ENCODE assay signal across 8 mouse cellular contexts in the genomic region with DNA sequence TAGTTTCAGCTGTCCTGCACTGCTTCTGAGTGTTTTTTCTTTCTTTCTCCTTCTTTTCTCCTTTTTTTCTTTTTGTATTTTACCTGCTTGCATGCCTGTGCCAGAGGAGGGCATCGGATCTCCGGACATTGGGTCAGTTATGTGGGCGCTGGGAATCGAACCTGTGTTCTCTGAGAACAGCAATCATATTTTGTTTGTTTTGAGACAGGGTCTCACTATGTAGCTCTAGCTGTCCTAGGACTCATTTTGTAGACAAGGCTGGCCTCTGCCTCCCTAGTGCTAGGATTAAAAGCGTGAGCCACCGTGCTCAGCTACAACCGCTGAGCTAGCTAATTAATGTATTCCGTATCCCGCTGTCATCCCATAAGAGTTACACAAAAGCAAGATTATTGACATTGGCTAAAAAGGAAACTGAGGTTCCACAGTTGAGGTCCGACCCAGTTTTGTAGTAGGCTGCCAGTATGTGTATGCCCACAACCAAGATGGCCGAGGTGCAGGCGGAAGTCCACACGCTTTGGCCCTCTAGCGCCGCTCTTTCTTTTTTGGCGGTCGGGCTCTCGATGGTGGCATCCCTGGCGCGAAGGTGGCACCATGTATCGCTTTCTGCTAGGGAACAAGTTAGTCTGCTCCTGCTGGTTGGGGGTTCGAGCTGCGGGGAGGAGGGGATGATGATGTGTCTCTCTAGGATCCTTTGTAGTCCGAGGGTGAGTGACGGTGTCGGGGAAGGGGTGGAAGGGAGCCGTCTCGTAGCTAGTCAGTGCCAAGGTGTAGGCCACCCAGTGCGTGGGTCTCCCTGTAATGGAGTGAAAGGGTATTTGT. TPM values are rescaled to one million over a fixed set of nuclear protein-coding genes. Genes with fewer than 3 reads are reported as not detected.
DNase-seq lines count a peak whose midpoint lies in the region; ATAC-seq and TF ChIP-seq lines count a peak whose summit lies in the region.

No protein-coding gene starts in this region.

- intact Hi-C loops in left cerebral cortex, postnatal 36 days (cut with DNase I) = loop anchor here (1.0 to 5.0 kb wide), 2 partner anchors 23 to 38 kb away; a partner anchor contains a TSS

- H3K36me3 ChIP-seq in embryonic facial prominence, embryonic 10.5 days (replicated peaks) = peaks cover 32% of the 10 kb centered on the region
- H3K36me3 ChIP-seq in intestine, postnatal 0 days (ENCODE audit: control insufficient read depth, insufficient read depth) = no peaks in the 10 kb centered on the region

- no peaks in the 10 kb centered on the region for H3K27me3 ChIP-seq in embryonic facial prominence, embryonic 10.5 days (replicated peaks; ENCODE audit: low read depth, poor library complexity, severe bottlenecking)
- H3K27me3 ChIP-seq in intestine, postnatal 0 days (replicated peaks; ENCODE audit: control insufficient read depth, insufficient read depth, low read length) = no peaks in the 10 kb centered on the region

- peak; percentile 87 for DNase-seq in adrenal gland, postnatal 10 days
- DNase-seq in embryonic facial prominence, embryonic 10.5 days (ENCODE audit: low spot score) = peak; percentile 84
- DNase-seq in left cerebral cortex, postnatal 36 days (ENCODE audit: low spot score in 2 of 2) = peak; percentile 83
- DNase-seq in mesoderm, embryonic 11.5 days (ENCODE audit: low read depth, low spot score) = peak; percentile 69
- DNase-seq in right cerebral cortex, postnatal 25 days = peak; percentile 84
- DNase-seq in urinary bladder, postnatal 25 days (ENCODE audit: low spot score) = peak; percentile 67

- peak; percentile 11 for ATAC-seq in granulocyte monocyte progenitor cell, adult 5-6 weeks (replicated peaks; ENCODE audit: poor library complexity, severe bottlenecking)
- peak; percentile 11; the same call in 1 of the 2 replicates for ATAC-seq in intestine, postnatal 0 days

- peaks cover 32% of the 10 kb centered on the region for H3K4me1 ChIP-seq in embryonic facial prominence, embryonic 10.5 days
- 0 out of 2 replicates have a peak, but pooled peaks cover 2% of the 10 kb centered on the region for H3K4me1 ChIP-seq in intestine, postnatal 0 days (replicated peaks; ENCODE audit: control insufficient read depth, insufficient read depth, low read length)

- WGBS in embryonic facial prominence, embryonic 10.5 days = under 1% methylated on average over 29 of the region's 29 CpGs
- WGBS in intestine, postnatal 0 days = under 1% methylated on average over 29 of the region's 29 CpGs

- H3K9ac ChIP-seq in intestine, postnatal 0 days (ENCODE audit: low read depth, low read length) = peak overlapping the region; percentile 71

- peak overlapping the region; percentile 99 for H3K4me3 ChIP-seq in embryonic facial prominence, embryonic 10.5 days
- peak overlapping the region; percentile 84 for H3K4me3 ChIP-seq in intestine, postnatal 0 days (ENCODE audit: low read depth, low read length)

- TF ChIP-seq CTCF in intestine, postnatal 0 days (IDR thresholded peaks at IDR 0.05; ENCODE audit: low read depth) = peak; percentile 78

- no peaks in the 10 kb centered on the region for H3K9me3 ChIP-seq in embryonic facial prominence, embryonic 10.5 days
- no peaks in the 10 kb centered on the region for H3K9me3 ChIP-seq in intestine, postnatal 0 days (ENCODE audit: control insufficient read depth)

- H3K27ac ChIP-seq in embryonic facial prominence, embryonic 10.5 days (replicated peaks) = peak overlapping the region; percentile 96
- H3K27ac ChIP-seq in intestine, postnatal 0 days (ENCODE audit: low read depth, low read length) = peak overlapping the region; percentile 86

- H3K4me2 ChIP-seq in intestine, postnatal 0 days (replicated peaks; ENCODE audit: low read depth) = peak overlapping the region; percentile 84

RNA-seq across cellular contexts. Expression of a gene that starts 2.1 kb away (rescaled TPM):
- total RNA-seq in adrenal gland, postnatal 10 days (2021) = 10 to 100 TPM; 33.3 to 63.4 TPM
- polyA plus RNA-seq in embryonic facial prominence, embryonic 10.5 days (2016; fragmentation: Nextera tagmentation; extraction: Ambion mirVana) = 140 and 148 TPM in 2 replicates
- 33.3 and 44.1 TPM in 2 replicates for total RNA-seq in granulocyte monocyte progenitor cell, adult 5-6 weeks (2014; fragmentation: Nextera tagmentation)
- 40.7 and 47.6 TPM in 2 replicates for total RNA-seq in granulocyte monocyte progenitor cell, adult 5-6 weeks (2017)
- polyA plus RNA-seq in intestine, postnatal 0 days (2015; fragmentation: Nextera tagmentation; extraction: Ambion mirVana) = 77.3 and 79.4 TPM in 2 replicates
- 10 to 100 TPM in 1 of 2 experiments, 1 to 10 TPM in 1; 5.6 to 27.6 TPM for total RNA-seq in left cerebral cortex, postnatal 36 days (2021)

RNA-seq across cellular contexts. Expression of a gene that starts 21.3 kb away (rescaled TPM):
- total RNA-seq in adrenal gland, postnatal 10 days (2021) = 10 to 100 TPM; 63.4 to 82.8 TPM
- 69.1 and 71.2 TPM in 2 replicates for polyA plus RNA-seq in embryonic facial prominence, embryonic 10.5 days (2016; fragmentation: Nextera tagmentation; extraction: Ambion mirVana)
- 76.9 and 123 TPM in 2 replicates for total RNA-seq in granulocyte monocyte progenitor cell, adult 5-6 weeks (2014; fragmentation: Nextera tagmentation)
- total RNA-seq in granulocyte monocyte progenitor cell, adult 5-6 weeks (2017) = 73.8 and 95.9 TPM in 2 replicates
- polyA plus RNA-seq in intestine, postnatal 0 days (2015; fragmentation: Nextera tagmentation; extraction: Ambion mirVana) = 22.3 and 23.7 TPM in 2 replicates
- 100 to 1,000 TPM in 1 of 2 experiments, 10 to 100 TPM in 1; 84.5 to 124 TPM for total RNA-seq in left cerebral cortex, postnatal 36 days (2021)

RNA-seq across cellular contexts. Expression of a gene that starts 22.9 kb away (rescaled TPM):
- 10 to 100 TPM; 59.1 to 62.9 TPM for total RNA-seq in adrenal gland, postnatal 10 days (2021)
- 30.4 and 30.8 TPM in 2 replicates for polyA plus RNA-seq in embryonic facial prominence, embryonic 10.5 days (2016; fragmentation: Nextera tagmentation; extraction: Ambion mirVana)
- 92.9 and 98.1 TPM in 2 replicates for total RNA-seq in granulocyte monocyte progenitor cell, adult 5-6 weeks (2014; fragmentation: Nextera tagmentation)
- 46.5 and 59.2 TPM in 2 replicates for total RNA-seq in granulocyte monocyte progenitor cell, adult 5-6 weeks (2017)
- polyA plus RNA-seq in intestine, postnatal 0 days (2015; fragmentation: Nextera tagmentation; extraction: Ambion mirVana) = 9.3 and 9.8 TPM in 2 replicates
- total RNA-seq in left cerebral cortex, postnatal 36 days (2021) = 10 to 100 TPM; 94.2 to 99.7 TPM

RNA-seq across cellular contexts. Expression of a gene that starts 36.5 kb away (rescaled TPM):
- total RNA-seq in adrenal gland, postnatal 10 days (2021) = 1 to 10 TPM; 7.8 to 8.5 TPM
- polyA plus RNA-seq in embryonic facial prominence, embryonic 10.5 days (2016; fragmentation: Nextera tagmentation; extraction: Ambion mirVana) = 4.3 and 5.5 TPM in 2 replicates
- 82.1 and 133 TPM in 2 replicates for total RNA-seq in granulocyte monocyte progenitor cell, adult 5-6 weeks (2014; fragmentation: Nextera tagmentation)
- total RNA-seq in granulocyte monocyte progenitor cell, adult 5-6 weeks (2017) = 65.9 and 73.3 TPM in 2 replicates
- polyA plus RNA-seq in intestine, postnatal 0 days (2015; fragmentation: Nextera tagmentation; extraction: Ambion mirVana) = 3.5 and 3.9 TPM in 2 replicates
- total RNA-seq in left cerebral cortex, postnatal 36 days (2021) = 1 to 10 TPM; 2.4 to 3.4 TPM

RNA-seq across cellular contexts. Expression of a gene that starts 58.0 kb away (rescaled TPM):
- under 1 TPM; 0.51 to 0.88 TPM for total RNA-seq in adrenal gland, postnatal 10 days (2021)
- polyA plus RNA-seq in embryonic facial prominence, embryonic 10.5 days (2016; fragmentation: Nextera tagmentation; extraction: Ambion mirVana) = 1.6 and 3.6 TPM in 2 replicates
- total RNA-seq in granulocyte monocyte progenitor cell, adult 5-6 weeks (2014; fragmentation: Nextera tagmentation) = 11.0 and 17.9 TPM in 2 replicates
- 4.4 and 4.8 TPM in 2 replicates for total RNA-seq in granulocyte monocyte progenitor cell, adult 5-6 weeks (2017)
- 1.0 and 1.5 TPM in 2 replicates for polyA plus RNA-seq in intestine, postnatal 0 days (2015; fragmentation: Nextera tagmentation; extraction: Ambion mirVana)
- not detected for total RNA-seq in left cerebral cortex, postnatal 36 days (2021)

Comparison
In these comparisons a context has a peak if more than half of its experiments do, and no peak if none do; other contexts are left out.
1. Peak in every context shown above with its lines: DNase-seq, ATAC-seq, H3K4me3 ChIP-seq and H3K27ac ChIP-seq.